Mouse (Mus musculus): ENCODE measurements at regions not wholly inside any gene's neighbourhood (a gene's known extent, or its start where the extent isn't known, plus 50 kb on each side); places are given as distances from the start of the nearest gene placed in this dataset.

GRCm38 (mm10) chr9:87925151-87925550, 194.1 kb upstream of the Tbx18 start:
- TF ChIP-seq RAD21 (IDR thresholded peaks at IDR 0.05; ENCODE audit: low read depth, low read length): no peak
- no peak for TF ChIP-seq MYC (IDR thresholded peaks at IDR 0.05; ENCODE audit: low read depth, low read length)
- TF ChIP-seq CTCF (conservative IDR thresholded peaks at IDR 0.05 in 1 of 2, IDR thresholded peaks at IDR 0.05 in 1 of 2; ENCODE audit: low read depth in 2 of 2, low read length in 2 of 2): no peak
- TF ChIP-seq KAT2A (IDR thresholded peaks at IDR 0.05; ENCODE audit: insufficient replicate concordance, low read length): no peak
- TF ChIP-seq TBP (conservative IDR thresholded peaks at IDR 0.05; ENCODE audit: low read depth, low read length): no peak
- TF ChIP-seq ETS1 (conservative IDR thresholded peaks at IDR 0.05; ENCODE audit: low read depth, low read length): no peak
- TF ChIP-seq NRF1 (IDR thresholded peaks at IDR 0.05; ENCODE audit: low read depth, low read length): no peak
- TF ChIP-seq MAZ (IDR thresholded peaks at IDR 0.05; ENCODE audit: low read depth, low read length): no peak
- TF ChIP-seq POLR2A (IDR thresholded peaks at IDR 0.05; ENCODE audit: low read depth, low read length): no peak
